Mouse (Mus musculus): ENCODE measurements around the gene Nbas. TPM values are rescaled to one million over a fixed set of nuclear protein-coding genes. Genes with fewer than 3 reads are reported as not detected.
A peak's percentile ranks its signal among the peaks of the same experiment; 100 is the strongest.

Nbas gene
- polyA plus RNA-seq, 1 experiment from 2014 or later: 15.4 TPM

- Histone ChIP-seq H3K4me1 (no peaks in the 10 kb centered on the region), H3K4me3 (replicated peaks) (no peak overlapping the region), H3K36me3 (peaks cover 19% of the 10 kb centered on the region), H3K27me3 (replicated peaks) (no peaks in the 10 kb centered on the region), H3K27ac (replicated peaks) (no peak overlapping the region), H3K9ac (replicated peaks) (no peak overlapping the region), H3K9me3 (replicated peaks) (no peaks in the 10 kb centered on the region), H3K4me2 (no peak overlapping the region)
- ATAC-seq (ENCODE audit: low FRiP score): no peak
- 91% methylated on average over 2 of the region's 2 CpGs for WGBS
Observed at GRCm38 (mm10) chr12:13418651-13419050, 149.7 kb downstream of the Nbas start.

DNA sequence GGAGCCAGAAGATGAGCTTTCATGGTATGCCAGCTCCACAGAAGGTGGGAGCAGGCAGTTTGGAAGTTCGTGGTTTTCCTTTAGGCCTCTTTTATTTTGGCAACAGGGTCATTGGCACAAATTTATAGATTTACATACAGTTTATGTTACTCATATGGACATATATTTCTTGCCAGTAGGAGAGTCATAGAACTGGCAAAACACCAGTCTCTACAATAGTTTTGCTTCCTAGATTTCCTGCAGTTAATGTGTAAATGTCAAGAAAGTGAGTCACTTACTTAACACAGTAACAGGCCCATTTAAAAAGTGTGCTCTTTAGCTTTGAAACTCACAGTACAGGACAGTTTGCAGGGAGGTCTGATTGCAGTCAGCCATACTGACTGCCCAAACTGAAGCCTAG is 161.3 kb downstream of the Nbas start:
- 82% methylated on average over 1 of the region's 1 CpGs for WGBS
- Histone ChIP-seq H3K36me3 (peaks cover 23% of the 10 kb centered on the region), H3K4me1 (no peaks in the 10 kb centered on the region), H3K4me2 (no peak overlapping the region), H3K4me3 (replicated peaks) (no peak overlapping the region), H3K27me3 (replicated peaks) (no peaks in the 10 kb centered on the region), H3K9ac (replicated peaks) (no peak overlapping the region), H3K27ac (replicated peaks) (no peak overlapping the region), H3K9me3 (replicated peaks) (no peaks in the 10 kb centered on the region)
- no peak for ATAC-seq (ENCODE audit: low FRiP score)

- Histone ChIP-seq H3K4me1 (no peaks in the 10 kb centered on the region), H3K4me3 (replicated peaks) (no peak overlapping the region), H3K27me3 (replicated peaks) (no peaks in the 10 kb centered on the region), H3K4me2 (no peak overlapping the region), H3K27ac (replicated peaks) (no peak overlapping the region), H3K9me3 (replicated peaks) (no peaks in the 10 kb centered on the region), H3K9ac (replicated peaks) (no peak overlapping the region), H3K36me3 (peaks cover 7% of the 10 kb centered on the region; the same call in 1 of the 2 replicates)
- WGBS: 72% methylated on average over 4 of the region's 4 CpGs
- no peak for ATAC-seq (ENCODE audit: low FRiP score)
Observed at GRCm38 (mm10) chr12:13444653-13445431, 175.9 kb downstream of the Nbas start.

- no peak overlapping the region for H3K4me2 ChIP-seq
- no peaks in the 10 kb centered on the region for H3K9me3 ChIP-seq (replicated peaks)
- no peak overlapping the region for H3K9ac ChIP-seq (replicated peaks)
- peaks cover 7% of the 10 kb centered on the region; the same call in 1 of the 2 replicates for H3K36me3 ChIP-seq
- no peak overlapping the region for H3K27ac ChIP-seq (replicated peaks)
- ATAC-seq (ENCODE audit: low FRiP score): no peak
- no peaks in the 10 kb centered on the region for H3K27me3 ChIP-seq (replicated peaks)
- no peak overlapping the region for H3K4me3 ChIP-seq (replicated peaks)
- 96% methylated on average over 2 of the region's 2 CpGs for WGBS
- no peaks in the 10 kb centered on the region for H3K4me1 ChIP-seq
Observed at GRCm38 (mm10) chr12:13445486-13446065, 176.6 kb downstream of the Nbas start.

DNA sequence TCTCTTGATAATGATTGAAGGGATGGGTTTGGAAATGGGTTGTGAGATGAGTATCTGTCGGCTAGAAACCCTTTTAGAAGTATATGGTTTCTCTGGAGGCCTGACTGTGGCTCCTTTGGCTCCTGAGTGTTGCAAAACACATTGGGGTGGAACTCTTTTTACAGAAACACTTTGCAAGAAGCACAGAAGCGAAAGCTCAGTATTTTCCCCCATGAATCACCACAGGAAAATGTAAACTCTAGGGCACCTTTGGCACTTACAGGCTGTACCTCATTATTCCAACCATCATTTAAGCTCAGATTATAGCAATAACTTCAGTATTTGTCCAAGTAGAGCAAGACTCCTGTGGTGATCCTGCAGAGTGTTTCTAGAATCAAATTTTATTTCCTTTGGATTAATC is 180.0 kb downstream of the Nbas start:
- no peak for ATAC-seq (ENCODE audit: low FRiP score)
- whole genome bisulfite sequencing: 88% methylated on average over 2 of the region's 2 CpGs
- Histone ChIP-seq H3K4me2 (no peak overlapping the region), H3K27me3 (replicated peaks) (no peaks in the 10 kb centered on the region), H3K36me3 (peaks cover 3% of the 10 kb centered on the region; the same call in 1 of the 2 replicates), H3K4me1 (no peaks in the 10 kb centered on the region), H3K9me3 (replicated peaks) (no peaks in the 10 kb centered on the region), H3K9ac (replicated peaks) (no peak overlapping the region), H3K4me3 (replicated peaks) (no peak overlapping the region), H3K27ac (replicated peaks) (no peak overlapping the region)

DNA sequence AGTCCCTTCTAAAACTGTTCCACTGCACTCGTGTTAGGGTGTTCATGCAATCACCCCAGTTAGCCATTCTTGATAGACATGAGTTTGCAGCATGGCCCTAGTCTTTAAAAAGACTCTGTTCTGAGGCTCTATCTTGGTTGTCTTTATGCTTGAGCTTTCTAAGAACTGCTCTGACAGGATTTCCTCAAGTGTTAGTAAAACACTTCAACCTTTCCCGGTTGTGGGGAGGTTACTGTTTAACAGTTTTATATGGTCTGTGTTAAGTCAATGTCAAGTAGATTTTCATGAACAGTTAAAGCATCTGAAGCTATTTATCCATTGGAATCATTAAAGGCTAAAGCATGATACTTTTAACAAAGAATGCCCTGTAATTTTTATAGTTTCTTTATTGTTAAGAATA is 183.1 kb downstream of the Nbas start:
- Histone ChIP-seq H3K27me3 (replicated peaks) (no peaks in the 10 kb centered on the region), H3K4me2 (no peak overlapping the region), H3K27ac (replicated peaks) (no peak overlapping the region), H3K9ac (replicated peaks) (no peak overlapping the region), H3K4me1 (no peaks in the 10 kb centered on the region), H3K9me3 (replicated peaks) (no peaks in the 10 kb centered on the region), H3K36me3 (peaks cover 6% of the 10 kb centered on the region; the same call in 1 of the 2 replicates), H3K4me3 (replicated peaks) (no peak overlapping the region)
- 90% methylated on average over 2 of the region's 2 CpGs for WGBS
- no peak for ATAC-seq (ENCODE audit: low FRiP score)

- H3K27ac ChIP-seq (replicated peaks): no peak overlapping the region
- no peaks in the 10 kb centered on the region for H3K27me3 ChIP-seq (replicated peaks)
- no peak overlapping the region for H3K4me3 ChIP-seq (replicated peaks)
- H3K9ac ChIP-seq (replicated peaks): no peak overlapping the region
- H3K4me1 ChIP-seq: 0 out of 2 replicates have a peak, but pooled peaks cover 8% of the 10 kb centered on the region
- ATAC-seq (ENCODE audit: low FRiP score): no peak
- no peaks in the 10 kb centered on the region for H3K9me3 ChIP-seq (replicated peaks)
- WGBS: 84% methylated on average over 6 of the region's 6 CpGs
- no peaks in the 10 kb centered on the region for H3K36me3 ChIP-seq
- H3K4me2 ChIP-seq: no peak overlapping the region
Observed at GRCm38 (mm10) chr12:13460223-13460853, 191.4 kb downstream of the Nbas start.

- no peaks in the 10 kb centered on the region for H3K36me3 ChIP-seq
- no peak overlapping the region for H3K4me3 ChIP-seq (replicated peaks)
- H3K27me3 ChIP-seq (replicated peaks): no peaks in the 10 kb centered on the region
- 0 out of 2 replicates have a peak, but pooled peaks have one; percentile 18 for ATAC-seq (ENCODE audit: low FRiP score)
- H3K9me3 ChIP-seq (replicated peaks): no peaks in the 10 kb centered on the region
- no peak overlapping the region for H3K9ac ChIP-seq (replicated peaks)
- H3K4me1 ChIP-seq: 0 out of 2 replicates have a peak, but pooled peaks cover 8% of the 10 kb centered on the region
- WGBS: 61% methylated on average over 9 of the region's 9 CpGs
- H3K4me2 ChIP-seq: no peak overlapping the region
- H3K27ac ChIP-seq (replicated peaks): no peak overlapping the region
Observed at GRCm38 (mm10) chr12:13461558-13462153, 192.7 kb downstream of the Nbas start.

GRCm38 (mm10) chr12:13462397-13462796 is 193.5 kb downstream of the Nbas start:
- H3K9ac ChIP-seq (replicated peaks): no peak overlapping the region
- no peaks in the 10 kb centered on the region for H3K36me3 ChIP-seq
- H3K4me3 ChIP-seq (replicated peaks): no peak overlapping the region
- no peak overlapping the region for H3K27ac ChIP-seq (replicated peaks)
- 84% methylated on average over 6 of the region's 6 CpGs for WGBS
- H3K27me3 ChIP-seq (replicated peaks): no peaks in the 10 kb centered on the region
- no peak for ATAC-seq (ENCODE audit: low FRiP score)
- H3K4me2 ChIP-seq: no peak overlapping the region
- 0 out of 2 replicates have a peak, but pooled peaks cover 8% of the 10 kb centered on the region for H3K4me1 ChIP-seq
- no peaks in the 10 kb centered on the region for H3K9me3 ChIP-seq (replicated peaks)

DNA sequence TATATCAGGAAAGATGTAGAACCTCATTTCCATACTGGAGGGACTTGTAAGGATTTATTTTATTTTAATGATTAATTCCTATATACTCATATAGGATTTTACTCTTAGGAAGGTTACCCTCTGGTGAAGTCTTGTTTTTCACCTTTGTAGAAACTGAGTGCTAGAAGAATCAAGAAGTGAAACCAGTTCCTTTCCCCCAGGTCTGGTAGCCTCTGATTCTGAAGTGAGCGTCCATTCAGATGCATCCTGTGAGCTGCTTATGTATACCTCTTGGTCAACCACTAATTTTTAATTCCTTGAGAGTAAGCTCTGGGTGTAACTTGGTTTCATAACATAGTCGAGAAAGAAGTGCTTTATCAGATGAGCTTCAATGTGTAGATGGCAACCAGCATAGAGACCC is 196.6 kb downstream of the Nbas start:
- no peak overlapping the region for H3K27ac ChIP-seq (replicated peaks)
- H3K9me3 ChIP-seq (replicated peaks): no peaks in the 10 kb centered on the region
- ATAC-seq (ENCODE audit: low FRiP score): no peak
- no peak overlapping the region for H3K9ac ChIP-seq (replicated peaks)
- H3K4me3 ChIP-seq (replicated peaks): no peak overlapping the region
- H3K36me3 ChIP-seq: no peaks in the 10 kb centered on the region; the same call in 1 of the 2 replicates
- H3K4me1 ChIP-seq: 0 out of 2 replicates have a peak, but pooled peaks cover 8% of the 10 kb centered on the region
- 95% methylated on average over 2 of the region's 2 CpGs for WGBS
- no peaks in the 10 kb centered on the region for H3K27me3 ChIP-seq (replicated peaks)
- H3K4me2 ChIP-seq: no peak overlapping the region

GRCm38 (mm10) chr12:13474881-13475280 is 205.9 kb downstream of the Nbas start:
- Histone ChIP-seq H3K4me3 (replicated peaks) (no peak overlapping the region), H3K27me3 (replicated peaks) (no peaks in the 10 kb centered on the region), H3K4me2 (no peak overlapping the region), H3K9ac (replicated peaks) (no peak overlapping the region), H3K27ac (replicated peaks) (no peak overlapping the region), H3K9me3 (replicated peaks) (no peaks in the 10 kb centered on the region), H3K36me3 (no peaks in the 10 kb centered on the region; the same call in 1 of the 2 replicates), H3K4me1 (no peaks in the 10 kb centered on the region)
- ATAC-seq (ENCODE audit: low FRiP score): no peak
- 94% methylated on average over 2 of the region's 2 CpGs for WGBS

All from neural tube, embryonic 15.5 days (tissue).